Mouse (Mus musculus): ENCODE measurements around the gene Mga. TPM values are rescaled to one million over a fixed set of nuclear protein-coding genes. Genes with fewer than 3 reads are reported as not detected.
A peak's percentile ranks its signal among the peaks of the same experiment; 100 is the strongest.

Gene Mga
- polyA plus RNA-seq (2012; rRNA removed): 14.7 and 15.3 TPM in 2 replicates

DNA sequence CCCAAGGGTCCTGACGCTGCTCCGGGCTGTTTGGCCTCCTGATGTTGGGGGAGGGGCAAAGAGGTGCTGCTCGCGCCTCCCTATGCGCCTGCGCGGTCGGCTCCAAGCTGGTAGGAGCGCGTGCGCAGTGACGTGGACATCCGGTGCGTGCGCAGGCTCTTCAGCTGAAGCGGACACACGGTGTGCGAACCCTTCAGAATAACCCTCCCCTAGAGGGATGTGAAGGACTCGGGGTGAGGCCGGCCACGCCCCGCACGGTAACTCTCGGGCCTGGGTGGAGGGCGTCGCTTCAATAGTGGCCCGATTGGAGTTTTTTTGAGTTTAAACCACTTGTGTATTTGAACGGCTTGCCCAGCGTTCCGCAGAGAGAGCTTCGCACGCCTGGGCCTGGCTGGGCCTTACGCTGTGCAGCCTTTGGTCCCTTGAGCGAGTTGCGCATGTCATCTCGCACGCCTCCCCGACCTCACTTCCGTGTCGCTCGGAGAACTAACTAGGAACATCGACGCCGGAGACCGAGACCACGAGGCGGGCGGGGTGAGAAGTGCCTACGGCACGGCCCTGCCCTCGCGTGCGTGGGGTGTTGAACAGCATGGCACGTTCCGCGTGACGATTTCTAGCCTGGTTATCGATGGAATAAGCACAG, at the start of gene Mga:
Gene Mga, plus strand, starts transcription at position 139 of the 643 bp plus-strand sequence.
- Histone ChIP-seq H3K4me3 (ENCODE audit: insufficient read depth, low read depth, low read length) (peak within 1 kb of the TSS; percentile 50), H3K4me1 (ENCODE audit: control insufficient read depth, insufficient read depth, low read length) (peaks cover 7% of the 10 kb centered on the region; the same call in 1 of the 2 replicates), H3K27me3 (replicated peaks; ENCODE audit: control insufficient read depth, insufficient read depth, low read length) (no peaks in the 10 kb centered on the region), H3K27ac (ENCODE audit: insufficient read depth, low read depth, low read length) (peak within 1 kb of the TSS; percentile 63), H3K36me3 (ENCODE audit: control insufficient read depth, insufficient read depth, low read length) (no peaks in the 10 kb centered on the region)
- under 1% methylated on average over 58 of the region's 58 CpGs for WGBS
- TF ChIP-seq CTCF (conservative IDR thresholded peaks at IDR 0.05; ENCODE audit: insufficient read depth, insufficient read length, low read depth, low read length) (no peak), POLR2A (IDR thresholded peaks at IDR 0.05; ENCODE audit: low read depth, low read length) (peak; percentile 34)
- peak; percentile 97 for DNase-seq

DNA sequence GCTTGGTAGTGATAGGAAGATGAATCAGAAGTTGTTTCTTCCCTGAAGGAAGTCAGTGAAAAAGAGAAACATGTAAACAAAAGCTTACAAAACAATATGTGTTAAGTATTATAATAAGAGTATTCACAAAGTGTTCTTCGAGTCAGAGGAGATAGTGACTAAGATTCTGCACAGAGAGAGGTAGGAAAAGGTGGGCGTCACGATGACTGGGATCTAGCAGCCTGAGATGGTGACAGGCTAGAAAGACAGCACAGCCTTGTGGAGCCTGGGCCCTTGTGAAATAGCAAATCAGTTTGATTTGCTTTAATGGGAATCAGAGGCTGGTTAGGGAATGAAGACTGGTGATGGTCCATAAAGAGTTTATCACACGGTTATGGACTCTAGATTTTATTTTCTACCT, 43.2 kb upstream of the Mga start:
- DNase-seq: no peak
- H3K27me3 ChIP-seq (replicated peaks; ENCODE audit: control insufficient read depth, insufficient read depth, low read length): no peaks in the 10 kb centered on the region
- H3K36me3 ChIP-seq (ENCODE audit: control insufficient read depth, insufficient read depth, low read length): no peaks in the 10 kb centered on the region
- no peaks in the 10 kb centered on the region for H3K4me1 ChIP-seq (ENCODE audit: control insufficient read depth, insufficient read depth, low read length)
- TF ChIP-seq CTCF (conservative IDR thresholded peaks at IDR 0.05; ENCODE audit: insufficient read depth, insufficient read length, low read depth, low read length) (no peak), POLR2A (IDR thresholded peaks at IDR 0.05; ENCODE audit: low read depth, low read length) (no peak)
- 86% methylated on average over 4 of the region's 4 CpGs for WGBS
- H3K4me3 ChIP-seq (ENCODE audit: insufficient read depth, low read depth, low read length): no peak overlapping the region
- no peak overlapping the region for H3K27ac ChIP-seq (ENCODE audit: insufficient read depth, low read depth, low read length)

DNA sequence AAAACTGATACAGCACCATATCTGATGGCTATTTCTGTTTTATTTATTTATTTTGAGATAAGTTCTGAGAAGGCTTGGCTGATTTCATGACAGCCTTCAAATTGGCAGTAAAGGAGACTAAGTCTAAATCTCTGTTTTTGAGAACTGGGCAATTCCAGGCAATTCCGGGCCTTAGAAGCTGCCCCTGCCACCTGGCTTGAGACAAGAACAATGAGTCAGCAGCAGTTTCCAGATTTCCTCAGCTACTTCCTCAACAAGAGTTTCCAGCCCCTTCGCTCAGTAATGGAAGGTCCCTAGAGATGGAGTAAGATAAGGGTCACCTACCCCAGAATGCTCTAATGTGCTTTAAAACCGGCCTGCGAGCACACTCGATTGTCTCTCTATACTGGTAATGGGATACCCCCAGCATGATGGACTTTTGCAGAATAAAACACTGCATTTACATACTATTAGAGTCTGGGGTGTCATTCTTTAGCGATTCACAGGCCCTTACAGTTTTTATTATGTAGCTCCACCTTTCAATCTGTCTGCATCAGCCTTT, 41.6 kb upstream of the Mga start:
- no peaks in the 10 kb centered on the region for H3K36me3 ChIP-seq (ENCODE audit: control insufficient read depth, insufficient read depth, low read length)
- H3K4me1 ChIP-seq (ENCODE audit: control insufficient read depth, insufficient read depth, low read length): no peaks in the 10 kb centered on the region
- no peak for DNase-seq
- no peaks in the 10 kb centered on the region for H3K27me3 ChIP-seq (replicated peaks; ENCODE audit: control insufficient read depth, insufficient read depth, low read length)
- WGBS: 65% methylated on average over 6 of the region's 6 CpGs
- H3K4me3 ChIP-seq (ENCODE audit: insufficient read depth, low read depth, low read length): no peak overlapping the region
- H3K27ac ChIP-seq (ENCODE audit: insufficient read depth, low read depth, low read length): no peak overlapping the region
- no peak for TF ChIP-seq POLR2A (IDR thresholded peaks at IDR 0.05; ENCODE audit: low read depth, low read length)
- no peak for TF ChIP-seq CTCF (conservative IDR thresholded peaks at IDR 0.05; ENCODE audit: insufficient read depth, insufficient read length, low read depth, low read length)

DNA sequence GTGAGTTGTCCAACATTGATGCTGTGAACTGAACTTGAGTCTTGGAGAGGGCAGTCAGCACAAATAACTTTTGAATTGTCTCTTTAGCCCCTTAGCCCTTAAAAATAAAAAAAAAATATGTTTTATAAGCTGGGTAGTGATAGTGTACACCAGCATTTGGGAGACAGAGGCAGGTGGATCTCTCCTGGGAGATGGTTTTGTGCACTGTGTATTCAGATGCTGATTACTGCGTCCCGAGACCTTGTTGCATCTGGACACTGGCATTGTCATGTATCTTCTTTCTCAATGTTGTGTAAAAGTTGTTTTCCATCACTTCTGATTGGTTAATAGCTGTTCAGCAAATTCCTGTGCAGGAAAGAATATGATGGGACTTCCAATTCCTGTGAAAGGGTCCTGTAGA, 39.7 kb upstream of the Mga start:
- 87% methylated on average over 2 of the region's 2 CpGs for WGBS
- no peaks in the 10 kb centered on the region for H3K27me3 ChIP-seq (replicated peaks; ENCODE audit: control insufficient read depth, insufficient read depth, low read length)
- no peak for DNase-seq
- no peak overlapping the region for H3K4me3 ChIP-seq (ENCODE audit: insufficient read depth, low read depth, low read length)
- H3K27ac ChIP-seq (ENCODE audit: insufficient read depth, low read depth, low read length): no peak overlapping the region
- TF ChIP-seq POLR2A (IDR thresholded peaks at IDR 0.05; ENCODE audit: low read depth, low read length) (no peak), CTCF (conservative IDR thresholded peaks at IDR 0.05; ENCODE audit: insufficient read depth, insufficient read length, low read depth, low read length) (no peak)
- no peaks in the 10 kb centered on the region for H3K4me1 ChIP-seq (ENCODE audit: control insufficient read depth, insufficient read depth, low read length)
- no peaks in the 10 kb centered on the region for H3K36me3 ChIP-seq (ENCODE audit: control insufficient read depth, insufficient read depth, low read length)

DNA sequence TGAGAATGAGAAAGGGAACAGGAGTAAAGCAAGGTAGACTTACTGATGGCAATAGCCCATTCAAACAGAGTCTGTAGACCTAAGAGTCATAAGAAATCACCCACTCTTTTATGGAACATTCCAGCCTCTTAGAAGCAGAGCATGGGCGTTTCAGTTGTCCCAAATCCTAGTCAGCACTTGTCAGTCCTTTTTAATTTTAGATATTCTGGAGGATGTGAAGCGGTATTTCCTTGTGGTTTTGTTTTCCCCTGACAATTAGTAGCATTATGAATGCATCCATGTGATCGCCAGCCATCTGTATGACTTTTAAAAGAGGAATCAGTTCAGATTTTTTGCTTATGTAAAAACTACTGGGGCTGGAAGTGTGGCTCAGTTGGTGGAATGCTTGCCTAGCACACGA, 32.5 kb upstream of the Mga start:
- WGBS: 60% methylated on average over 4 of the region's 4 CpGs
- Histone ChIP-seq H3K4me3 (ENCODE audit: insufficient read depth, low read depth, low read length) (no peak overlapping the region), H3K27me3 (replicated peaks; ENCODE audit: control insufficient read depth, insufficient read depth, low read length) (no peaks in the 10 kb centered on the region), H3K36me3 (ENCODE audit: control insufficient read depth, insufficient read depth, low read length) (no peaks in the 10 kb centered on the region), H3K4me1 (ENCODE audit: control insufficient read depth, insufficient read depth, low read length) (no peaks in the 10 kb centered on the region), H3K27ac (ENCODE audit: insufficient read depth, low read depth, low read length) (no peak overlapping the region)
- TF ChIP-seq CTCF (conservative IDR thresholded peaks at IDR 0.05; ENCODE audit: insufficient read depth, insufficient read length, low read depth, low read length): no peak
- no peak for TF ChIP-seq POLR2A (IDR thresholded peaks at IDR 0.05; ENCODE audit: low read depth, low read length)
- DNase-seq: no peak

DNA sequence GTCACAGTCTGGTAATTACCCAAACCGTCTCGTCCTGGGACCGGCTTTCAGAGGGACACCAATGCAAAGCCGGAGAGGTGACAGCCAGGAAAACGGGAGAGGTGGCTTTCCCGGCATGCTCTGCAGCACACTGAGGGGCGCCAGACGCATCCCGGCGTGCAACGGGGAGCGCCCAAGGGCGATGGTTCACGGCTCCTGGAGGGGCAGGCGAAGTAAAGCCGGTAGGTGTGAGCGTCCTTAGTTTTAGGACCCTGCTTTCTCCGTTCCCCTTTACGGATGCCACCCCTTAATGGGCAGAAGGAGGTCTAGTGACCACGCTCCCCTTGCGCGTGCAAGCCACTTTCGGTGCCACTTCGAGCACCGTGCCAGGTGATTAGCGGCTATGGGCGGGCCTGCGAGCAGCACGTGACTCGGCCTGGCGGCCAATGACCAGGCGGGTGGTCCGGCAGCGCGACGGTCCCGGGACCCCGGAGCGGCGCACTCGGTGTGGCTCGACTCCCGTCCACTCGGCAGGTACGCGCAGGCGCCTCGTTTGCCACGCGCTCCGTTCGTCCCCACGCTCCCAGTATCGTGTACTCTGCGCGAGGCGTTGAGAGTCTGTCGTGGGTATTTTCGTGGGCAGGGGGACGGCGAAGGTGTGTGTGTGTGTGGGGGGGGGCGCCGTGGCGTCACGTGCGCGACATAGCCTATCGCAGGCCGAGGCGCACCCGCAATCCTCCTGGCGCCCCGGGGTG, 24.5 kb upstream of the Mga start:
- peak; percentile 72 for DNase-seq
- H3K27ac ChIP-seq (ENCODE audit: insufficient read depth, low read depth, low read length): peak overlapping the region; percentile 32; the same call in 1 of the 2 replicates
- H3K4me3 ChIP-seq (ENCODE audit: insufficient read depth, low read depth, low read length): peak overlapping the region; percentile 60
- H3K36me3 ChIP-seq (ENCODE audit: control insufficient read depth, insufficient read depth, low read length): no peaks in the 10 kb centered on the region
- no peak for TF ChIP-seq POLR2A (IDR thresholded peaks at IDR 0.05; ENCODE audit: low read depth, low read length)
- no peaks in the 10 kb centered on the region for H3K4me1 ChIP-seq (ENCODE audit: control insufficient read depth, insufficient read depth, low read length)
- H3K27me3 ChIP-seq (replicated peaks; ENCODE audit: control insufficient read depth, insufficient read depth, low read length): no peaks in the 10 kb centered on the region
- 2% methylated on average over 73 of the region's 73 CpGs for WGBS

DNA sequence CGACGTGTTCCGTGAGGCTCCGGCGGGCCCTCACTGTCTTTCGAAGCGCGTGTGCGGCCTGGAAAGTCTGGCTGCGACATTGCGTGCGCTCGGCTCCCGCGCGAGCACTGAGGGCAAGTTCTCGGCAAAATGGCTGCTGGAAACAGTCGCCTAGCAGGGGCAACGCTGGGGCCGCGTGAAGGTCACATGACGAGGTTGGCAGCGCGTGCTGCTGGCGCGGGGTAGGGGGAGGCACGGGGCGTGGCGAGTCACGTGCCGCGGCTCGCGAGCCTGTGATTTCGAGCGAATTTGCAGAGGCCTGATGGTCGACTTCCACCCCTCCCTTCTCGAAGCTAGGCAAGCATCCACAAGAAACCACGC, 23.9 kb upstream of the Mga start:
- TF ChIP-seq POLR2A (IDR thresholded peaks at IDR 0.05; ENCODE audit: low read depth, low read length) (no peak), CTCF (conservative IDR thresholded peaks at IDR 0.05; ENCODE audit: insufficient read depth, insufficient read length, low read depth, low read length) (no peak)
- H3K4me1 ChIP-seq (ENCODE audit: control insufficient read depth, insufficient read depth, low read length): no peaks in the 10 kb centered on the region
- DNase-seq: peak; percentile 91
- H3K27ac ChIP-seq (ENCODE audit: insufficient read depth, low read depth, low read length): peak overlapping the region; percentile 32; the same call in 1 of the 2 replicates
- no peaks in the 10 kb centered on the region for H3K36me3 ChIP-seq (ENCODE audit: control insufficient read depth, insufficient read depth, low read length)
- no peaks in the 10 kb centered on the region for H3K27me3 ChIP-seq (replicated peaks; ENCODE audit: control insufficient read depth, insufficient read depth, low read length)
- under 1% methylated on average over 39 of the region's 39 CpGs for WGBS
- peak overlapping the region; percentile 60 for H3K4me3 ChIP-seq (ENCODE audit: insufficient read depth, low read depth, low read length)
